Mouse (Mus musculus): ENCODE measurements around the gene 2310022B05Rik. TPM values are rescaled to one million over a fixed set of nuclear protein-coding genes. Genes with fewer than 3 reads are reported as not detected.

The 2310022B05Rik gene
- polyA plus RNA-seq (2015; fragmentation: Nextera tagmentation; extraction: Ambion mirVana) = 24.4 TPM in 2 replicates

GRCm38 (mm10) chr8:124663112-124663873 is at the start of gene 2310022B05Rik:
Gene 2310022B05Rik (minus strand): TSS chr8:124663369.
- H3K27me3 ChIP-seq (replicated peaks) = no peaks in the 10 kb centered on the region
- ATAC-seq = peak; percentile 93

GRCm38 (mm10) chr8:124705823-124706222 is 42.7 kb upstream of the 2310022B05Rik start:
- ATAC-seq = peak; percentile 74; the same call in 1 of the 2 replicates
- H3K4me2 ChIP-seq (replicated peaks) = no peak overlapping the region
- H3K9me3 ChIP-seq = no peaks in the 10 kb centered on the region
- no peaks in the 10 kb centered on the region for H3K27me3 ChIP-seq (replicated peaks)
- H3K27ac ChIP-seq = no peak overlapping the region
- no peak overlapping the region for H3K9ac ChIP-seq
- H3K36me3 ChIP-seq = peaks cover 9% of the 10 kb centered on the region; the same call in 1 of the 2 replicates
- no peak overlapping the region for H3K4me3 ChIP-seq (replicated peaks)
- 89% methylated on average over 8 of the region's 8 CpGs for WGBS
- H3K4me1 ChIP-seq (replicated peaks) = no peaks in the 10 kb centered on the region

More at GRCm38 (mm10) chr8:124663112-124663873, at the start of gene 2310022B05Rik:
- peaks cover 33% of the 10 kb centered on the region for H3K4me1 ChIP-seq (replicated peaks)
- H3K4me3 ChIP-seq (replicated peaks) = peak within 1 kb of the TSS; percentile 82
- H3K27ac ChIP-seq = peak within 1 kb of the TSS; percentile 93
- WGBS = 1% methylated on average over 59 of the region's 69 CpGs
- peak within 1 kb of the TSS; percentile 89 for H3K9ac ChIP-seq
- H3K4me2 ChIP-seq (replicated peaks) = peak within 1 kb of the TSS; percentile 74
- no peaks in the 10 kb centered on the region for H3K9me3 ChIP-seq
- no peaks in the 10 kb centered on the region for H3K36me3 ChIP-seq

GRCm38 (mm10) chr8:124704376-124704775 is 41.2 kb upstream of the 2310022B05Rik start:
- 78% methylated on average over 4 of the region's 4 CpGs for WGBS
- Histone ChIP-seq H3K4me1 (replicated peaks) (no peaks in the 10 kb centered on the region), H3K27ac (no peak overlapping the region), H3K36me3 (peaks cover 6% of the 10 kb centered on the region; the same call in 1 of the 2 replicates), H3K4me3 (replicated peaks) (no peak overlapping the region), H3K27me3 (replicated peaks) (no peaks in the 10 kb centered on the region), H3K9me3 (no peaks in the 10 kb centered on the region), H3K9ac (no peak overlapping the region), H3K4me2 (replicated peaks) (no peak overlapping the region)
- ATAC-seq = no peak

- no peaks in the 10 kb centered on the region for H3K9me3 ChIP-seq
- no peak overlapping the region for H3K4me3 ChIP-seq (replicated peaks)
- H3K36me3 ChIP-seq = peaks cover 4% of the 10 kb centered on the region; the same call in 1 of the 2 replicates
- H3K4me2 ChIP-seq (replicated peaks) = no peak overlapping the region
- no peak overlapping the region for H3K27ac ChIP-seq
- H3K4me1 ChIP-seq (replicated peaks) = no peaks in the 10 kb centered on the region
- no peaks in the 10 kb centered on the region for H3K27me3 ChIP-seq (replicated peaks)
- WGBS = 64% methylated on average over 4 of the region's 4 CpGs
- no peak for ATAC-seq
- H3K9ac ChIP-seq = no peak overlapping the region
These were observed 40.4 kb upstream of the 2310022B05Rik start for GRCm38 (mm10) chr8:124703526-124703925.

- Histone ChIP-seq H3K9ac (no peak overlapping the region), H3K27ac (no peak overlapping the region), H3K4me2 (replicated peaks) (no peak overlapping the region), H3K27me3 (replicated peaks) (no peaks in the 10 kb centered on the region), H3K4me3 (replicated peaks) (no peak overlapping the region), H3K9me3 (no peaks in the 10 kb centered on the region), H3K36me3 (peaks cover 4% of the 10 kb centered on the region; the same call in 1 of the 2 replicates), H3K4me1 (replicated peaks) (no peaks in the 10 kb centered on the region)
- WGBS = 85% methylated on average over 3 of the region's 3 CpGs
- no peak for ATAC-seq
These were observed 39.0 kb upstream of the 2310022B05Rik start for GRCm38 (mm10) chr8:124702183-124702582.

- H3K4me3 ChIP-seq (replicated peaks) = no peak overlapping the region
- no peak overlapping the region for H3K4me2 ChIP-seq (replicated peaks)
- no peak for ATAC-seq
- peaks cover 4% of the 10 kb centered on the region; the same call in 1 of the 2 replicates for H3K36me3 ChIP-seq
- 0 out of 2 replicates have a peak, but pooled peaks cover 3% of the 10 kb centered on the region for H3K4me1 ChIP-seq (replicated peaks)
- H3K9me3 ChIP-seq = no peaks in the 10 kb centered on the region
- H3K27ac ChIP-seq = no peak overlapping the region
- 79% methylated on average over 9 of the region's 9 CpGs for WGBS
- H3K27me3 ChIP-seq (replicated peaks) = no peaks in the 10 kb centered on the region
- no peak overlapping the region for H3K9ac ChIP-seq
These were observed 37.9 kb upstream of the 2310022B05Rik start for GRCm38 (mm10) chr8:124701023-124701422.

GRCm38 (mm10) chr8:124700271-124700670 is 37.1 kb upstream of the 2310022B05Rik start:
- 0 out of 2 replicates have a peak, but pooled peaks cover 4% of the 10 kb centered on the region for H3K4me1 ChIP-seq (replicated peaks)

GRCm38 (mm10) chr8:124695424-124696100 is 32.4 kb upstream of the 2310022B05Rik start:
- Histone ChIP-seq H3K9me3 (no peaks in the 10 kb centered on the region), H3K27ac (no peak overlapping the region), H3K4me2 (replicated peaks) (no peak overlapping the region), H3K4me3 (replicated peaks) (no peak overlapping the region), H3K4me1 (replicated peaks) (0 out of 2 replicates have a peak, but pooled peaks cover 4% of the 10 kb centered on the region), H3K9ac (no peak overlapping the region), H3K27me3 (replicated peaks) (no peaks in the 10 kb centered on the region), H3K36me3 (peaks cover 10% of the 10 kb centered on the region; the same call in 1 of the 2 replicates)
- peak; percentile 88 for ATAC-seq
- WGBS = 77% methylated on average over 22 of the region's 22 CpGs

More at GRCm38 (mm10) chr8:124700271-124700670, 37.1 kb upstream of the 2310022B05Rik start:
- Histone ChIP-seq H3K27me3 (replicated peaks) (no peaks in the 10 kb centered on the region), H3K27ac (no peak overlapping the region), H3K4me2 (replicated peaks) (no peak overlapping the region), H3K4me3 (replicated peaks) (no peak overlapping the region), H3K9ac (no peak overlapping the region), H3K36me3 (no peaks in the 10 kb centered on the region; the same call in 1 of the 2 replicates), H3K9me3 (no peaks in the 10 kb centered on the region)
- ATAC-seq = no peak
- WGBS = 89% methylated on average over 5 of the region's 5 CpGs

GRCm38 (mm10) chr8:124691706-124692105 is 28.5 kb upstream of the 2310022B05Rik start:
- 95% methylated on average over 4 of the region's 4 CpGs for WGBS
- ATAC-seq = no peak

GRCm38 (mm10) chr8:124688899-124689298 is 25.7 kb upstream of the 2310022B05Rik start:
- Histone ChIP-seq H3K4me1 (replicated peaks) (no peaks in the 10 kb centered on the region), H3K27me3 (replicated peaks) (no peaks in the 10 kb centered on the region), H3K9ac (no peak overlapping the region), H3K36me3 (peaks cover 10% of the 10 kb centered on the region; the same call in 1 of the 2 replicates), H3K27ac (no peak overlapping the region), H3K4me2 (replicated peaks) (no peak overlapping the region), H3K4me3 (replicated peaks) (no peak overlapping the region), H3K9me3 (no peaks in the 10 kb centered on the region)
- ATAC-seq = no peak
- WGBS = 92% methylated on average over 13 of the region's 13 CpGs

More at GRCm38 (mm10) chr8:124691706-124692105, 28.5 kb upstream of the 2310022B05Rik start:
- Histone ChIP-seq H3K4me1 (replicated peaks) (0 out of 2 replicates have a peak, but pooled peaks cover 4% of the 10 kb centered on the region), H3K9me3 (no peaks in the 10 kb centered on the region), H3K27ac (no peak overlapping the region), H3K4me2 (replicated peaks) (no peak overlapping the region), H3K36me3 (peaks cover 12% of the 10 kb centered on the region; the same call in 1 of the 2 replicates), H3K4me3 (replicated peaks) (no peak overlapping the region), H3K9ac (no peak overlapping the region), H3K27me3 (replicated peaks) (no peaks in the 10 kb centered on the region)

- Histone ChIP-seq H3K36me3 (peaks cover 20% of the 10 kb centered on the region), H3K4me3 (replicated peaks) (no peak overlapping the region), H3K9ac (no peak overlapping the region), H3K4me2 (replicated peaks) (no peak overlapping the region), H3K4me1 (replicated peaks) (0 out of 2 replicates have a peak, but pooled peaks cover 2% of the 10 kb centered on the region), H3K27ac (no peak overlapping the region), H3K9me3 (no peaks in the 10 kb centered on the region), H3K27me3 (replicated peaks) (no peaks in the 10 kb centered on the region)
- 88% methylated on average over 10 of the region's 10 CpGs for WGBS
- no peak for ATAC-seq
These were observed 19.0 kb upstream of the 2310022B05Rik start for GRCm38 (mm10) chr8:124682218-124682617.

GRCm38 (mm10) chr8:124681792-124682157 is 18.6 kb upstream of the 2310022B05Rik start:
- H3K27me3 ChIP-seq (replicated peaks) = no peaks in the 10 kb centered on the region
- no peak overlapping the region for H3K27ac ChIP-seq
- H3K9ac ChIP-seq = no peak overlapping the region
- no peak overlapping the region for H3K4me2 ChIP-seq (replicated peaks)
- 0 out of 2 replicates have a peak, but pooled peaks cover 3% of the 10 kb centered on the region for H3K4me1 ChIP-seq (replicated peaks)
- no peak overlapping the region for H3K4me3 ChIP-seq (replicated peaks)
- no peak for ATAC-seq
- 86% methylated on average over 10 of the region's 10 CpGs for WGBS
- no peaks in the 10 kb centered on the region for H3K9me3 ChIP-seq
- peaks cover 20% of the 10 kb centered on the region for H3K36me3 ChIP-seq
